Mouse (Mus musculus) large intestine, adult 2 months (tissue): ENCODE results near the gene Itpkb. TPM values are rescaled to one million over a fixed set of nuclear protein-coding genes. Genes with fewer than 3 reads are reported as not detected.
A peak's percentile ranks its signal among the peaks of the same experiment; 100 is the strongest.
"Not testable (repeated sequence)": the region's sequence is repeated elsewhere in the genome, so short reads cannot be mapped to it uniquely, and the experiment has no call there.

Experiments used
- DNase-seq: peaks from one replicate; pipeline ENCODE4 v3.0.0-alpha.2; 2012; ENCODE audit warnings: low read depth, low spot score
- WGBS: fragments of 180-500 bp; shearing (Covaris S2); methylation state at CpG from one replicate; pipeline ENCODE4 v1.1.7; 2018; 5-methylcytosine and 5-hydroxymethylcytosine counted together
- polyA plus RNA-seq: library from polyadenylated mRNA; depleted of rRNA; stranded (reverse); fragments of >200 nt; gene quantifications from 2 replicates; pipeline ENCODE4 v1.2.3, GENCODE M21; 2012

Itpkb gene
- polyA plus RNA-seq, 1 experiment, result 6.3 TPM

GRCm38 (mm10) chr1:180364005-180364404, 33.7 kb downstream of the Itpkb start:
- WGBS, result 58% methylated on average over 17 of the region's 17 CpGs
- DNase-seq, result no peak

GRCm38 (mm10) chr1:180364720-180365119, 34.4 kb downstream of the Itpkb start:
- WGBS, result 40% methylated on average over 2 of the region's 2 CpGs
- no peak for DNase-seq

- 3% methylated on average over 29 of the region's 29 CpGs for WGBS
- DNase-seq, result no peak
Observed at GRCm38 (mm10) chr1:180365180-180365810, 35.0 kb downstream of the Itpkb start.

- WGBS, result 65% methylated on average over 18 of the region's 18 CpGs
- DNase-seq, result no peak
Observed at GRCm38 (mm10) chr1:180365983-180366811, 35.9 kb downstream of the Itpkb start.

- WGBS, result 77% methylated on average over 3 of the region's 3 CpGs
- DNase-seq, result no peak
Observed at GRCm38 (mm10) chr1:180367045-180367619, 36.8 kb downstream of the Itpkb start.

- DNase-seq, result no peak
- WGBS, result 86% methylated on average over 3 of the region's 3 CpGs
Observed at GRCm38 (mm10) chr1:180367626-180368025, 37.3 kb downstream of the Itpkb start.

GRCm38 (mm10) chr1:180368112-180368511, 37.8 kb downstream of the Itpkb start:
- WGBS, result 85% methylated on average over 7 of the region's 7 CpGs
- DNase-seq, result no peak

GRCm38 (mm10) chr1:180368646-180369045, 38.4 kb downstream of the Itpkb start:
- WGBS, result 77% methylated on average over 9 of the region's 9 CpGs

GRCm38 (mm10) chr1:180370858-180371652, 40.8 kb downstream of the Itpkb start:
- DNase-seq, result no peak
- 66% methylated on average over 10 of the region's 10 CpGs for WGBS

More at GRCm38 (mm10) chr1:180368646-180369045, 38.4 kb downstream of the Itpkb start:
- DNase-seq, result no peak

GRCm38 (mm10) chr1:180372258-180372657, 42.0 kb downstream of the Itpkb start:
- WGBS, result 71% methylated on average over 5 of the region's 5 CpGs

GRCm38 (mm10) chr1:180376598-180376997, 46.3 kb downstream of the Itpkb start:
- WGBS, result 82% methylated on average over 7 of the region's 7 CpGs
- no peak for DNase-seq

More at GRCm38 (mm10) chr1:180372258-180372657, 42.0 kb downstream of the Itpkb start:
- DNase-seq, result not testable (repeated sequence)

GRCm38 (mm10) chr1:180379559-180379958, 49.3 kb downstream of the Itpkb start:
- no peak for DNase-seq
- 86% methylated on average over 3 of the region's 3 CpGs for WGBS

- WGBS, result 64% methylated on average over 8 of the region's 8 CpGs
Observed at GRCm38 (mm10) chr1:180382358-180382757, 52.1 kb downstream of the Itpkb start.

GRCm38 (mm10) chr1:180383884-180384283, 53.6 kb downstream of the Itpkb start:
- WGBS, result 92% methylated on average over 8 of the region's 8 CpGs

More at GRCm38 (mm10) chr1:180382358-180382757, 52.1 kb downstream of the Itpkb start:
- no peak for DNase-seq

GRCm38 (mm10) chr1:180384486-180384885, 54.2 kb downstream of the Itpkb start:
- DNase-seq, result no peak
- WGBS, result 29% methylated on average over 10 of the region's 10 CpGs

More at GRCm38 (mm10) chr1:180383884-180384283, 53.6 kb downstream of the Itpkb start:
- no peak for DNase-seq

GRCm38 (mm10) chr1:180385308-180385707, 55.0 kb downstream of the Itpkb start:
- no peak for DNase-seq
- WGBS, result 86% methylated on average over 6 of the region's 6 CpGs

GRCm38 (mm10) chr1:180386951-180387749, 56.9 kb downstream of the Itpkb start:
- DNase-seq, result peak; percentile 99
- WGBS, result 2% methylated on average over 27 of the region's 27 CpGs

- no peak for DNase-seq
- 16% methylated on average over 11 of the region's 11 CpGs for WGBS
Observed at GRCm38 (mm10) chr1:180387750-180388480, 57.6 kb downstream of the Itpkb start.
